Mouse (Mus musculus): ENCODE measurements around the gene Gm20721. TPM values are rescaled to one million over a fixed set of nuclear protein-coding genes. Genes with fewer than 3 reads are reported as not detected.

Gene Gm20721
- polyA plus RNA-seq (2012) = 0.99 and 1.0 TPM in 2 replicates

GRCm38 (mm10) chr2:174346612-174346998 lies at the start of gene Gm20721:
Gene Gm20721 (minus strand): TSS chr2:174346712.

GRCm38 (mm10) chr2:174284011-174284410 lies 62.5 kb downstream of the Gm20721 start, which contains the start of gene Gnas:
Gene Gnas (plus strand): TSS chr2:174284320.

Other genes starting within 250 kb of the Gm20721 start
- gene Npepl1, start 236.4 kb downstream of the Gm20721 start, polyA plus RNA-seq (2012) = 299 and 334 TPM in 2 replicates
- 661 and 746 TPM in 2 replicates for gene Gnas, start 62.4 kb downstream of the Gm20721 start, polyA plus RNA-seq (2012)
- 53.3 and 59.6 TPM in 2 replicates for gene Nelfcd, start 69.1 kb upstream of the Gm20721 start, polyA plus RNA-seq (2012)
- gene Ctsz, start 92.3 kb upstream of the Gm20721 start, polyA plus RNA-seq (2012) = 191 and 272 TPM in 2 replicates
- 0.03 TPM in 1 of 2 replicates, not detected in the other for gene Tubb1, start 104.0 kb upstream of the Gm20721 start, polyA plus RNA-seq (2012)
- gene Atp5e, start 117.4 kb upstream of the Gm20721 start, polyA plus RNA-seq (2012) = 285 and 288 TPM in 2 replicates
- 27.6 and 30.3 TPM in 2 replicates for gene Prelid3b, start 126.4 kb upstream of the Gm20721 start, polyA plus RNA-seq (2012)